Mouse (Mus musculus): ENCODE results near the gene Arhgap33. TPM values are rescaled to one million over a fixed set of nuclear protein-coding genes. Genes with fewer than 3 reads are reported as not detected.

The Arhgap33 gene
- polyA plus RNA-seq, 2 experiments, result 1.3 to 7.1 TPM

- Histone ChIP-seq H3K27ac (no peak overlapping the region), H3K4me1 (replicated peaks; ENCODE audit: control insufficient read depth in 2 of 2, insufficient read depth in 2 of 2, low read length in 1 of 2) (peaks cover 0 to 4% of the 10 kb centered on the region in 2 experiments; a peak in 2 of 4 replicates), H3K4me3 (ENCODE audit: insufficient read depth in 1 of 2, low read depth in 2 of 2, low read length in 2 of 2) (no peak overlapping the region), H3K4me2 (ENCODE audit: low read depth) (no peak overlapping the region), H3K9me3 (ENCODE audit: control insufficient read depth, low read length) (no peaks in the 10 kb centered on the region), H3K27me3 (ENCODE audit: control insufficient read depth, insufficient read depth, low read length) (no peaks in the 10 kb centered on the region), H3K36me3 (replicated peaks; ENCODE audit: control insufficient read depth, insufficient read depth, low read depth) (peaks cover 79% of the 10 kb centered on the region), H3K9ac (replicated peaks) (no peak overlapping the region)
- ATAC-seq (ENCODE audit: insufficient read depth) (no peak), DNase-seq (ENCODE audit: low read depth in 3 of 3, low spot score in 3 of 3) (no peak)
- TF ChIP-seq EP300 (IDR thresholded peaks at IDR 0.05; ENCODE audit: low read depth), result no peak
- TF ChIP-seq CTCF (IDR thresholded peaks at IDR 0.05; ENCODE audit: low read depth), result 0 out of 2 replicates have a peak, but pooled peaks have one; percentile 6
- 41% methylated on average over 5 of the region's 5 CpGs for WGBS (ENCODE audit: insufficient replicate concordance)
These were observed 37.5 kb upstream of the Arhgap33 start for GRCm38 (mm10) chr7:30572389-30572788.

- WGBS (ENCODE audit: insufficient replicate concordance), result 86% methylated on average over 11 of the region's 11 CpGs
These were observed 32.7 kb upstream of the Arhgap33 start for GRCm38 (mm10) chr7:30567555-30567954.

GRCm38 (mm10) chr7:30566033-30566432 is 31.2 kb upstream of the Arhgap33 start:
- Histone ChIP-seq H3K9me3 (ENCODE audit: control insufficient read depth, low read length) (no peaks in the 10 kb centered on the region), H3K4me1 (replicated peaks; ENCODE audit: control insufficient read depth in 2 of 2, insufficient read depth in 2 of 2, low read length in 1 of 2) (peaks cover 0 to 7% of the 10 kb centered on the region in 2 experiments; a peak in 2 of 4 replicates), H3K27ac (no peak overlapping the region), H3K4me2 (ENCODE audit: low read depth) (no peak overlapping the region), H3K27me3 (ENCODE audit: control insufficient read depth, insufficient read depth, low read length) (no peaks in the 10 kb centered on the region), H3K36me3 (replicated peaks; ENCODE audit: control insufficient read depth, insufficient read depth, low read depth) (peaks cover 27% of the 10 kb centered on the region), H3K9ac (replicated peaks) (no peak overlapping the region), H3K4me3 (ENCODE audit: insufficient read depth in 1 of 2, low read depth in 2 of 2, low read length in 2 of 2) (no peak overlapping the region)
- DNase-seq (ENCODE audit: low read depth in 3 of 3, low spot score in 3 of 3), result no peak
- 79% methylated on average over 9 of the region's 9 CpGs for WGBS (ENCODE audit: insufficient replicate concordance)
- ATAC-seq (ENCODE audit: insufficient read depth), result no peak
- no peak for TF ChIP-seq EP300 (IDR thresholded peaks at IDR 0.05; ENCODE audit: low read depth)
- TF ChIP-seq CTCF (IDR thresholded peaks at IDR 0.05; ENCODE audit: low read depth), result no peak

More at GRCm38 (mm10) chr7:30567555-30567954, 32.7 kb upstream of the Arhgap33 start:
- no peak for TF ChIP-seq CTCF (IDR thresholded peaks at IDR 0.05; ENCODE audit: low read depth)
- no peak for TF ChIP-seq EP300 (IDR thresholded peaks at IDR 0.05; ENCODE audit: low read depth)
- H3K27ac ChIP-seq, result no peak overlapping the region
- peaks cover 36% of the 10 kb centered on the region for H3K36me3 ChIP-seq (replicated peaks; ENCODE audit: control insufficient read depth, insufficient read depth, low read depth)
- no peak for DNase-seq (ENCODE audit: low read depth in 3 of 3, low spot score in 3 of 3)
- no peak overlapping the region for H3K4me3 ChIP-seq (ENCODE audit: insufficient read depth in 1 of 2, low read depth in 2 of 2, low read length in 2 of 2)
- ATAC-seq (ENCODE audit: insufficient read depth), result no peak
- peaks cover 0 to 8% of the 10 kb centered on the region in 2 experiments; a peak in 2 of 4 replicates for H3K4me1 ChIP-seq (replicated peaks; ENCODE audit: control insufficient read depth in 2 of 2, insufficient read depth in 2 of 2, low read length in 1 of 2)
- H3K27me3 ChIP-seq (ENCODE audit: control insufficient read depth, insufficient read depth, low read length), result no peaks in the 10 kb centered on the region
- no peak overlapping the region for H3K9ac ChIP-seq (replicated peaks)
- no peaks in the 10 kb centered on the region for H3K9me3 ChIP-seq (ENCODE audit: control insufficient read depth, low read length)
- H3K4me2 ChIP-seq (ENCODE audit: low read depth), result no peak overlapping the region

- Histone ChIP-seq H3K27ac (no peak within 1 kb of the TSS), H3K27me3 (ENCODE audit: control insufficient read depth, insufficient read depth, low read length) (no peaks in the 10 kb centered on the region), H3K9ac (replicated peaks) (no peak within 1 kb of the TSS), H3K9me3 (ENCODE audit: control insufficient read depth, low read length) (no peaks in the 10 kb centered on the region), H3K36me3 (replicated peaks; ENCODE audit: control insufficient read depth, insufficient read depth, low read depth) (peaks cover 19% of the 10 kb centered on the region), H3K4me2 (ENCODE audit: low read depth) (peak within 1 kb of the TSS; percentile 91), H3K4me1 (replicated peaks; ENCODE audit: control insufficient read depth in 2 of 2, insufficient read depth in 2 of 2, low read length in 1 of 2) (peaks cover 3 to 10% of the 10 kb centered on the region in 2 experiments; a peak in 3 of 4 replicates), H3K4me3 (ENCODE audit: insufficient read depth in 1 of 2, low read depth in 2 of 2, low read length in 2 of 2) (no peak within 1 kb of the TSS)
- ATAC-seq (ENCODE audit: insufficient read depth) (no peak), DNase-seq (ENCODE audit: low read depth in 3 of 3, low spot score in 3 of 3) (no peak)
- TF ChIP-seq EP300 (IDR thresholded peaks at IDR 0.05; ENCODE audit: low read depth), result no peak
- TF ChIP-seq CTCF (IDR thresholded peaks at IDR 0.05; ENCODE audit: low read depth), result no peak
- WGBS (ENCODE audit: insufficient replicate concordance), result 83% methylated on average over 12 of the region's 12 CpGs
These were observed 30.2 kb upstream of the Arhgap33 start, which contains the start of gene Igflr1 for GRCm38 (mm10) chr7:30564970-30565571. Gene Igflr1 (plus strand): TSS chr7:30565427.

GRCm38 (mm10) chr7:30563906-30564280 is 29.0 kb upstream of the Arhgap33 start:
- 22% methylated on average over 6 of the region's 6 CpGs for WGBS (ENCODE audit: insufficient replicate concordance)
- Histone ChIP-seq H3K36me3 (replicated peaks; ENCODE audit: control insufficient read depth, insufficient read depth, low read depth) (peaks cover 7% of the 10 kb centered on the region), H3K4me2 (ENCODE audit: low read depth) (peak overlapping the region; percentile 91), H3K9ac (replicated peaks) (peak overlapping the region; percentile 4), H3K9me3 (ENCODE audit: control insufficient read depth, low read length) (no peaks in the 10 kb centered on the region), H3K4me3 (ENCODE audit: insufficient read depth in 1 of 2, low read depth in 2 of 2, low read length in 2 of 2) (peak overlapping the region; percentile 67 to 94), H3K27ac (no peak overlapping the region; the same call in 1 of the 2 replicates), H3K4me1 (replicated peaks; ENCODE audit: control insufficient read depth in 2 of 2, insufficient read depth in 2 of 2, low read length in 1 of 2) (peaks cover 5 to 10% of the 10 kb centered on the region in 2 experiments; a peak in 3 of 4 replicates), H3K27me3 (ENCODE audit: control insufficient read depth, insufficient read depth, low read length) (no peaks in the 10 kb centered on the region)
- ATAC-seq (ENCODE audit: insufficient read depth) (no peak), DNase-seq (ENCODE audit: low read depth in 3 of 3, low spot score in 3 of 3) (peak in 1 of 3 experiments; percentile 22)
- TF ChIP-seq CTCF (IDR thresholded peaks at IDR 0.05; ENCODE audit: low read depth), result no peak
- TF ChIP-seq EP300 (IDR thresholded peaks at IDR 0.05; ENCODE audit: low read depth), result no peak

Data from liver, embryonic 14.5 days (tissue).